Comparison of ENCODE assay signal across 27 mouse cellular contexts in genomic region chr4:114934188-114934587, GRCm38 (mm10). TPM values are rescaled to one million over a fixed set of nuclear protein-coding genes. Genes with fewer than 3 reads are reported as not detected.
DNase-seq lines count a peak whose midpoint lies in the region; ATAC-seq and TF ChIP-seq lines count a peak whose summit lies in the region.
"Had no signal": no experiment of that assay in that cellular context is flagged by ENCODE, and none has a peak within 500 bp of the region (broad histone marks: within the 10 kb centered on the region; RNA-seq: fewer than 3 reads in every experiment).

No protein-coding gene starts in this region.

- peak; percentile 66 to 86 for DNase-seq in adrenal gland, adult (ENCODE audit: inconsistent age in 2 of 2, low spot score in 1 of 2)
- no peak for DNase-seq in adrenal gland, postnatal 4 days (ENCODE audit: low spot score in 2 of 2)
- peak; percentile 17 for DNase-seq in lung, postnatal 0 days (ENCODE audit: low spot score)
- no peak for DNase-seq in lung, postnatal 10 days
- DNase-seq in cerebellum, adult 8-10 months, result no peak
- DNase-seq in right cerebral cortex, postnatal 25 days, result no peak
- no peak for DNase-seq in embryo, embryonic 10 days (ENCODE audit: low spot score)
- DNase-seq: cerebellum, adult 18-20 months; forebrain, postnatal 0 days; heart, postnatal 10 days; lung, postnatal 4 days; spleen, adult 18-20 months had no signal

- 77% methylated on average over 6 of the region's 6 CpGs for WGBS in lung, postnatal 0 days

- H3K9me3 ChIP-seq in lung, postnatal 0 days (ENCODE audit: low read length), result no peaks in the 10 kb centered on the region
- H3K9me3 ChIP-seq: hindbrain, embryonic 13.5 days; intestine, embryonic 15.5 days; midbrain, embryonic 15.5 days; stomach, embryonic 15.5 days had no signal

- H3K27ac ChIP-seq in lung, postnatal 0 days (ENCODE audit: low read length), result no peak overlapping the region
- H3K27ac ChIP-seq: hindbrain, embryonic 13.5 days; intestine, embryonic 15.5 days; liver, embryonic 14.5 days; midbrain, embryonic 15.5 days; stomach, embryonic 15.5 days had no signal

- no peak overlapping the region for H3K4me2 ChIP-seq in lung, postnatal 0 days (replicated peaks; ENCODE audit: low read depth, low read length)
- H3K4me2 ChIP-seq: hindbrain, embryonic 13.5 days; intestine, embryonic 15.5 days; midbrain, embryonic 15.5 days; stomach, embryonic 15.5 days had no signal

- no peaks in the 10 kb centered on the region for H3K27me3 ChIP-seq in lung, postnatal 0 days (replicated peaks; ENCODE audit: insufficient read depth, low read length)

- no peaks in the 10 kb centered on the region for H3K36me3 ChIP-seq in lung, postnatal 0 days (ENCODE audit: insufficient read depth, low read length)
- H3K36me3 ChIP-seq: hindbrain, embryonic 13.5 days; intestine, embryonic 15.5 days; midbrain, embryonic 15.5 days; stomach, embryonic 15.5 days had no signal

- no peak for TF ChIP-seq CTCF in lung, postnatal 0 days (IDR thresholded peaks at IDR 0.05)

- no peaks in the 10 kb centered on the region for H3K4me1 ChIP-seq in lung, postnatal 0 days (ENCODE audit: insufficient read depth, low read depth, low read length)
- H3K4me1 ChIP-seq: hindbrain, embryonic 13.5 days; intestine, embryonic 15.5 days; midbrain, embryonic 15.5 days; stomach, embryonic 15.5 days had no signal

- no peak for TF ChIP-seq EP300 in lung, postnatal 0 days (IDR thresholded peaks at IDR 0.05)

- H3K4me3 ChIP-seq in lung, postnatal 0 days (ENCODE audit: low read depth, low read length), result no peak overlapping the region
- H3K4me3 ChIP-seq: hindbrain, embryonic 13.5 days; intestine, embryonic 15.5 days; midbrain, embryonic 15.5 days; stomach, embryonic 15.5 days had no signal

- H3K9ac ChIP-seq in lung, postnatal 0 days (replicated peaks; ENCODE audit: low read depth), result no peak overlapping the region
- H3K9ac ChIP-seq: forebrain, postnatal 0 days; hindbrain, embryonic 13.5 days; intestine, embryonic 15.5 days; liver, embryonic 14.5 days; midbrain, embryonic 15.5 days; stomach, embryonic 15.5 days had no signal

- no peak for ATAC-seq in lung, postnatal 0 days
- peak; percentile 98 for ATAC-seq in granulocyte monocyte progenitor cell, adult 5-6 weeks (replicated peaks; ENCODE audit: poor library complexity, severe bottlenecking)
- ATAC-seq: forebrain, postnatal 0 days; intestine, embryonic 15.5 days; midbrain, embryonic 15.5 days had no signal

RNA-seq across cellular contexts. Expression of gene Foxe3, which starts 8.4 kb away (rescaled TPM):
- total RNA-seq in adrenal gland, postnatal 4 days (2021), result not detected
- polyA plus RNA-seq in lung, postnatal 0 days (2015; fragmentation: Nextera tagmentation; extraction: Ambion mirVana), result not detected in 2 replicates
- total RNA-seq in granulocyte monocyte progenitor cell, adult 5-6 weeks (2014; fragmentation: Nextera tagmentation), result not detected in 2 replicates
- not detected in 2 replicates for total RNA-seq in granulocyte monocyte progenitor cell, adult 5-6 weeks (2017)
- total RNA-seq: forebrain, postnatal 0 days; gastrocnemius, adult 8-10 months; heart, postnatal 10 days; layer of hippocampus, adult 18-20 months; left cerebral cortex, adult 18-20 months had no signal
- polyA plus RNA-seq: cortical plate, adult 2 months; embryonic facial prominence, embryonic 14.5 days; forebrain, postnatal 0 days; hindbrain, embryonic 13.5 days; intestine, embryonic 15.5 days; kidney, embryonic 16.5 days; limb, embryonic 11.5 days; liver, embryonic 14.5 days; neural tube, embryonic 11.5 days; stomach, embryonic 15.5 days; thymus, postnatal 0 days had no signal

RNA-seq across cellular contexts. Expression of gene Foxd2, which starts 25.5 kb away (rescaled TPM):
- total RNA-seq in adrenal gland, postnatal 4 days (2021), result 1 to 10 TPM; 4.0 to 5.1 TPM
- 0.10 TPM in 1 of 2 replicates, not detected in the other for polyA plus RNA-seq in lung, postnatal 0 days (2015; fragmentation: Nextera tagmentation; extraction: Ambion mirVana)
- total RNA-seq in granulocyte monocyte progenitor cell, adult 5-6 weeks (2014; fragmentation: Nextera tagmentation), result 0.32 and 1.0 TPM in 2 replicates
- 0.30 and 1.3 TPM in 2 replicates for total RNA-seq in granulocyte monocyte progenitor cell, adult 5-6 weeks (2017)

RNA-seq across cellular contexts. Expression of gene Cmpk1, which starts 52.9 kb away (rescaled TPM):
- 10 to 100 TPM; 83.4 to 87.0 TPM for total RNA-seq in adrenal gland, postnatal 4 days (2021)
- 94.2 and 96.4 TPM in 2 replicates for polyA plus RNA-seq in lung, postnatal 0 days (2015; fragmentation: Nextera tagmentation; extraction: Ambion mirVana)
- 68.3 and 74.7 TPM in 2 replicates for total RNA-seq in granulocyte monocyte progenitor cell, adult 5-6 weeks (2014; fragmentation: Nextera tagmentation)
- 183 and 233 TPM in 2 replicates for total RNA-seq in granulocyte monocyte progenitor cell, adult 5-6 weeks (2017)

Comparison
In these comparisons a context has a peak if more than half of its experiments do, and no peak if none do; other contexts are left out.
1. DNase-seq: peak in adrenal gland, adult (2 of 2) and lung, postnatal 0 days (single experiment); none in adrenal gland, postnatal 4 days (0 of 2), lung, postnatal 10 days (single experiment), cerebellum, adult 8-10 months (single experiment), right cerebral cortex, postnatal 25 days (single experiment) and embryo, embryonic 10 days (single experiment).